Mouse (Mus musculus) kidney, adult 2 months (tissue): ENCODE results near the gene Psmc3ip.
"Not testable (repeated sequence)": the region's sequence is repeated elsewhere in the genome, so short reads cannot be mapped to it uniquely, and the experiment has no call there.

Source experiments
- CTCF ChIP-seq: fragments of 200-500 bp; conservative IDR thresholded peaks from 2 replicates; pipeline ENCODE4 v1.5.1; 2011; ENCODE audit warnings: low read depth, mild to moderate bottlenecking, control low read depth, low read length, moderate library complexity, mixed read lengths; ENCODE audit not compliant: insufficient read depth, insufficient read length
- POLR2A ChIP-seq: fragments of 200-500 bp; IDR thresholded peaks from one replicate; pipeline ENCODE4 v1.6.1; 2011; ENCODE audit warnings: low read depth, low read length, control low read depth

DNA sequence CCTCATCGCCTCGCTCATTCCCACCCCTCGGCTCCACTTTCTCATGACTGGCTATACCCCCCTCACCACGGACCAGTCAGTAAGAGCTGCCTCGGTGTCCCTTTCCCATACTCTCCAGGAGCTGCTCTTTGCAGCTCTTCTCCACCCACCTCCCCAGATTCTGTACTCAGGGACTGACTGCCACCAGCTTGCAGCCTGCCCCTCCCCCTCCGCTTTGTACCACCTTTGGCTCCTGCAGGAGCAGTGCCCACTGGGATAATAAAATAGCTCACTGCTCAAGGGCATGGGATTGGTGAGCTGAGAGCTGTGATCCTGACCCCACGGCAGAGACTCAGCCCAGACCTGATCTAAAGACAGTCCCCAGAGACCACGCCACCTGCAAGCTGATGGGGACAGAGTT, 29.3 kb upstream of the Psmc3ip start:
- not testable (repeated sequence) for TF ChIP-seq POLR2A, CTCF
